Mouse (Mus musculus) heart, embryonic 13.5 days (tissue): ENCODE measurements at regions not wholly inside any gene's neighbourhood (a gene's known extent, or its start where the extent isn't known, plus 50 kb on each side); places are given as distances from the start of the nearest gene placed in this dataset.
A peak's percentile ranks its signal among the peaks of the same experiment; 100 is the strongest.
"Not testable (repeated sequence)": the region's sequence is repeated elsewhere in the genome, so short reads cannot be mapped to it uniquely, and the experiment has no call there.

ENCODE experiments used
- ATAC-seq: fragments of 200-750 bp; cut with Nextera tagmentation; 2 replicates; pipeline ENCODE4 v1.8.0; 2017; ENCODE audit warnings: moderate TSS enrichment; ENCODE audit not compliant: insufficient number of reproducible peaks, low FRiP score, low TSS enrichment; ENCODE audit errors: extremely low read depth
- H3K27ac ChIP-seq: fragments of 300-500 bp; sonication (generic); replicated peaks from 2 replicates; pipeline ENCODE4 v1.5.1; 2015; ENCODE audit warnings: moderate library complexity, mild to moderate bottlenecking, inconsistent platforms
- H3K27me3 ChIP-seq: fragments of 300-500 bp; sonication (generic); replicated peaks from 2 replicates; pipeline ENCODE4 v1.6.1; 2015; ENCODE audit warnings: mild to moderate bottlenecking, inconsistent platforms
- H3K36me3 ChIP-seq: fragments of 300-500 bp; sonication (generic); 2 replicates; pipeline ENCODE4 v1.6.1; 2015; ENCODE audit warnings: mild to moderate bottlenecking, inconsistent platforms
- H3K4me1 ChIP-seq: fragments of 300-500 bp; sonication (generic); 2 replicates; pipeline ENCODE4 v1.6.1; 2015; ENCODE audit warnings: inconsistent platforms
- H3K4me2 ChIP-seq: fragments of 300-500 bp; sonication (generic); 2 replicates; pipeline ENCODE4 v1.6.1; 2015; ENCODE audit warnings: inconsistent platforms, mild to moderate bottlenecking, moderate library complexity
- H3K4me3 ChIP-seq: fragments of 300-500 bp; sonication (generic); 2 replicates; pipeline ENCODE4 v1.5.1; 2015; ENCODE audit warnings: moderate library complexity, mild to moderate bottlenecking, inconsistent platforms
- H3K9ac ChIP-seq: fragments of 300-500 bp; sonication (generic); 2 replicates; pipeline ENCODE4 v1.6.1; 2015; ENCODE audit warnings: inconsistent platforms, mild to moderate bottlenecking, moderate library complexity
- H3K9me3 ChIP-seq: fragments of 300-500 bp; sonication (generic); 2 replicates; pipeline ENCODE4 v1.6.1; 2016; ENCODE audit warnings: inconsistent platforms
- WGBS: fragments of 180-500 bp; shearing (Covaris S2); methylation state at CpG from one replicate; pipeline ENCODE4 v1.1.7; 2015; ENCODE audit warnings: mixed read lengths; 5-methylcytosine and 5-hydroxymethylcytosine counted together

DNA sequence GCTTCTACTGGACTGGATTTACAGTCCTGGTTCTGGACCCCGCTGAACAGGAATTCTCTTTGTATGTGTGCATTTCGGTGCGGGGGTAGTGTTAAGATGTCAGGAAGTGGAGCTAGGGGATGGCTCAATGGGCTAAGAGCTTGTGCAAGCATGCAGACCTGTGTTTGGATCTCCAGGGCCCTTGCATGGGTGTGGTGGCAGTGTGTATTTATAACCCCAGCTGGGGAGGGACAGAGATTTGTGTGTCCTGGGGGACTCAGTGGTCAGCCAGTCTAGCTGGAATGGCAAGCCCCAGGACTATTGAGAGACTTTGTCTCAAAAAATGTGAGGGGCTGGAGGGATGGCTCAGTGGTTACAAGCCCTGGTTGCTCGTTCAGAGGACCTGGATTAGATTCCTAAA lies 95.1 kb upstream of the Gm9887 start:
- WGBS: 80% methylated on average over 4 of the region's 4 CpGs
- Histone ChIP-seq H3K4me3 (no peak overlapping the region), H3K4me2 (no peak overlapping the region), H3K4me1 (peaks cover 20% of the 10 kb centered on the region), H3K27me3 (no peaks in the 10 kb centered on the region), H3K27ac (no peak overlapping the region), H3K9ac (no peak overlapping the region), H3K36me3 (no peaks in the 10 kb centered on the region), H3K9me3 (no peaks in the 10 kb centered on the region; the same call in 1 of the 2 replicates)
- ATAC-seq: no peak

- 79% methylated on average over 8 of the region's 8 CpGs for WGBS
- no peak overlapping the region for H3K4me3 ChIP-seq
Measured at GRCm38 (mm10) chr12:69464906-69465305, 92.6 kb upstream of the Gm9887 start.

DNA sequence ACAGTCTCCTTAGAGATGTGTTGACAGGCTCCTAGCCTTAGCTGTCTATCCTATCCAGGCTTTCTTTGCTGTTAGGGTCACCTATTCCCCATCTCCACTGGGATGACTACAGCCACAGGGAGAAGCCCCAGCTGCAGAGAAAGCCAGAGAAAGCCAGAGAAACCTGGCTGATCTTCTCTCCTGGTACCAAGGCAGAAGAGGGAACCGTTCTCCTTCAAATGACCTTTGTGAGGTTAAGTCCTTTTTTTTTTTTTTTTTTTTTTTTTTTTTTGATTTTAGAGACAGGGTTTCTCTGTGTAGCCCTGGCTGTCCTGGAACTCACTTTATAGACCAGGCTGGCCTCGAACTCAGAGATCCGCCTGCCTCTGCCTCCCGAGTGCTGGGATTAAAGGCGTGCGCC lies 91.1 kb upstream of the Gm9887 start:
- H3K4me2 ChIP-seq, H3K27me3 ChIP-seq, H3K9ac ChIP-seq, H3K9me3 ChIP-seq, H3K4me3 ChIP-seq, ATAC-seq, H3K27ac ChIP-seq, H3K36me3 ChIP-seq: not testable (repeated sequence)
- peaks cover 22% of the 10 kb centered on the region for H3K4me1 ChIP-seq
- 86% methylated on average over 6 of the region's 6 CpGs for WGBS

More at GRCm38 (mm10) chr12:69464906-69465305, 92.6 kb upstream of the Gm9887 start:
- peaks cover 20% of the 10 kb centered on the region for H3K4me1 ChIP-seq
- no peak overlapping the region for H3K9ac ChIP-seq
- no peak overlapping the region for H3K4me2 ChIP-seq
- no peaks in the 10 kb centered on the region for H3K27me3 ChIP-seq
- no peak for ATAC-seq
- H3K9me3 ChIP-seq: no peaks in the 10 kb centered on the region
- no peaks in the 10 kb centered on the region for H3K36me3 ChIP-seq
- H3K27ac ChIP-seq: no peak overlapping the region

DNA sequence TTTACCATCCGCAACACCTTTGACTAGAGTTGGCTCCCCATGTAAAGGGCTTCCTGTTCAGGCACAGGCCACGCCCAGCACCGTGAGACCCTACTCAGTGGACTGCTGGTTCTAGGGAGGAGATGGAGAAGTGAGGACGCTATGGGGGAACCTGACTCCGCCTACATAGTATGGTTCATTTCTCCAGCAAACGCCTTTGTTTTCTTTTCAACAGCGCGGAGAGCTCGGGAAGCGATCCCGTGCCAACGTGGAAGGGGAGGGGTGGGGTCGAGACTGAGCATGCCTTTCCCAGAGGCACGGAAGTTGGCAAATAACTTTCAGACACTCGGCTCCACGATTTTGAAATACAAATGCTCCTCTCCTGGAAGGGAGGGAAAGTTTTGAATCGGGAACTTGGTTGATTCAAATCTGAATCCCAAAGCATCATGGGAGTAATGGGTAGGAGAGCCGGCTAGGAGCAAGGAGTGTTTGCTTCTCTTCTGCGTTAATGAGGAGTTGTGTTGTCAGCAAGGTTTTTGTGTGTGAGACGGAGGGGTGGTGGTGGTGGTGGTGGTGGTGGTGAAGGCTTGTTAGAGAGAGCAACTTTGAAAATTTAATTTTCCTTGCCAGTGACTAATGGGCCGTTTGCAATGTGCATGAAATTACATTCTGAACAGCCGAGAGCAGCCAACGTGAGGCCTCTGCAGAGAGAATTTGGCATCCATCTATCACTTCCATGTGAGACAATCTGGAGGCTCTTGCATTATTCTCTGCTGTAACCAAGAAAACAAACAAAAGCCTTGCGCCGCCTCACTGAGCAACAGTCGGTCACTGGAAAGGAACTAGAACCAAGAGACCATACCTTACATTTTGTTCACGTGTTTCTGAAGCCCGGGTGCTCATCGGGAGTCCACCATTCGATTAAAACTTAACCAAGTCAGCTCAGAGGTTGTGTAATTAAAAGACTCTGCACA lies 89.9 kb upstream of the Gm9887 start:
- Histone ChIP-seq H3K4me3 (peak overlapping the region; percentile 56), H3K4me2 (peak overlapping the region; percentile 72), H3K9ac (peak overlapping the region; percentile 76), H3K4me1 (peaks cover 20% of the 10 kb centered on the region), H3K27me3 (no peaks in the 10 kb centered on the region), H3K27ac (peak overlapping the region; percentile 77), H3K9me3 (no peaks in the 10 kb centered on the region), H3K36me3 (no peaks in the 10 kb centered on the region)
- 28% methylated on average over 30 of the region's 30 CpGs for WGBS
- no peak for ATAC-seq

GRCm38 (mm10) chr12:69460552-69461079 lies 88.4 kb upstream of the Gm9887 start:
- H3K36me3 ChIP-seq: no peaks in the 10 kb centered on the region
- peaks cover 18% of the 10 kb centered on the region for H3K4me1 ChIP-seq
- H3K9me3 ChIP-seq: no peaks in the 10 kb centered on the region

GRCm38 (mm10) chr12:69458170-69458841 lies 86.0 kb upstream of the Gm9887 start:
- Histone ChIP-seq H3K4me2 (no peak overlapping the region), H3K27me3 (no peaks in the 10 kb centered on the region), H3K4me3 (no peak overlapping the region), H3K9me3 (no peaks in the 10 kb centered on the region), H3K4me1 (peaks cover 18% of the 10 kb centered on the region), H3K9ac (no peak overlapping the region), H3K36me3 (no peaks in the 10 kb centered on the region), H3K27ac (0 out of 2 replicates have a peak overlapping the region, but pooled peaks have one; percentile 29)
- 53% methylated on average over 14 of the region's 14 CpGs for WGBS
- ATAC-seq: no peak

More at GRCm38 (mm10) chr12:69460552-69461079, 88.4 kb upstream of the Gm9887 start:
- Histone ChIP-seq H3K9ac (no peak overlapping the region), H3K4me2 (no peak overlapping the region), H3K27me3 (no peaks in the 10 kb centered on the region), H3K4me3 (no peak overlapping the region), H3K27ac (no peak overlapping the region)
- WGBS: 53% methylated on average over 3 of the region's 3 CpGs
- ATAC-seq: no peak

- Histone ChIP-seq H3K27ac (no peak overlapping the region), H3K4me3 (no peak overlapping the region), H3K4me1 (0 out of 2 replicates have a peak, but pooled peaks cover 7% of the 10 kb centered on the region), H3K36me3 (no peaks in the 10 kb centered on the region), H3K9ac (no peak overlapping the region), H3K9me3 (no peaks in the 10 kb centered on the region), H3K27me3 (no peaks in the 10 kb centered on the region; the same call in 1 of the 2 replicates), H3K4me2 (no peak overlapping the region)
- no peak for ATAC-seq
- 82% methylated on average over 3 of the region's 3 CpGs for WGBS
Measured at GRCm38 (mm10) chr12:69456746-69457145, 84.5 kb upstream of the Gm9887 start.

- H3K4me2 ChIP-seq: no peak overlapping the region
- no peak for ATAC-seq
- H3K27ac ChIP-seq: no peak overlapping the region
- no peaks in the 10 kb centered on the region; the same call in 1 of the 2 replicates for H3K27me3 ChIP-seq
- H3K4me1 ChIP-seq: 0 out of 2 replicates have a peak, but pooled peaks cover 8% of the 10 kb centered on the region
- 74% methylated on average over 12 of the region's 12 CpGs for WGBS
- H3K36me3 ChIP-seq: no peaks in the 10 kb centered on the region
- H3K9me3 ChIP-seq: no peaks in the 10 kb centered on the region
- no peak overlapping the region for H3K9ac ChIP-seq
- no peak overlapping the region for H3K4me3 ChIP-seq
Measured at GRCm38 (mm10) chr12:69456116-69456515, 83.9 kb upstream of the Gm9887 start.

DNA sequence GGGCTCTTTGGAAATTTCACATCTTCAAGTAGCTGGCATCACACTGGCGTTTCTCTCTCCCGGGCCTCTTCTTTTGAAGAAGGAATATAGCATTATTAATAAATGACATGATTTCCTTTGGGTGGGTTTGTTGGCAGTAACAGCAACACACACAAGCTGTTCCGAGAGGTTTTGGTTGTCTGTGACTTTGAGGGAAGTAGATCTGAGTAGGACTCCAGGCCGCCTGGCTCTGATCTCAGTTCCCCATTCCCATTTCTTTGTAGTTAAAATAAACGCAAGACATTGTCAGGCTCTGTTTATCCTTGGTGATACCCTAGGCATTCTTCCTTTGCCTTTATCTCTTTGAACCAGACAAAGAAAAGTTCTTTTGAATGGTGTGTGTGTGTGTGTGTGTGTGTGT lies 83.3 kb upstream of the Gm9887 start:
- H3K4me1 ChIP-seq: peaks cover 12% of the 10 kb centered on the region; the same call in 1 of the 2 replicates
- no peaks in the 10 kb centered on the region for H3K36me3 ChIP-seq
- no peak overlapping the region for H3K4me3 ChIP-seq
- no peaks in the 10 kb centered on the region; the same call in 1 of the 2 replicates for H3K27me3 ChIP-seq
- H3K27ac ChIP-seq: no peak overlapping the region
- no peak overlapping the region for H3K9ac ChIP-seq
- no peaks in the 10 kb centered on the region for H3K9me3 ChIP-seq
- no peak for ATAC-seq
- no peak overlapping the region for H3K4me2 ChIP-seq
- WGBS: 54% methylated on average over 5 of the region's 5 CpGs

GRCm38 (mm10) chr12:69453544-69453943 lies 81.3 kb upstream of the Gm9887 start:
- WGBS: 68% methylated on average over 6 of the region's 6 CpGs
- no peaks in the 10 kb centered on the region; the same call in 1 of the 2 replicates for H3K27me3 ChIP-seq
- H3K4me2 ChIP-seq: no peak overlapping the region
- no peaks in the 10 kb centered on the region for H3K36me3 ChIP-seq
- no peak for ATAC-seq
- no peak overlapping the region for H3K4me3 ChIP-seq
- no peak overlapping the region for H3K27ac ChIP-seq
- no peaks in the 10 kb centered on the region for H3K9me3 ChIP-seq
- no peak overlapping the region for H3K9ac ChIP-seq
- H3K4me1 ChIP-seq: peaks cover 17% of the 10 kb centered on the region; the same call in 1 of the 2 replicates

- WGBS: 82% methylated on average over 10 of the region's 10 CpGs
- Histone ChIP-seq H3K36me3 (no peaks in the 10 kb centered on the region), H3K9me3 (no peaks in the 10 kb centered on the region), H3K4me3 (no peak overlapping the region), H3K4me2 (no peak overlapping the region), H3K9ac (no peak overlapping the region), H3K4me1 (peaks cover 17% of the 10 kb centered on the region; the same call in 1 of the 2 replicates), H3K27ac (no peak overlapping the region), H3K27me3 (no peaks in the 10 kb centered on the region; the same call in 1 of the 2 replicates)
- no peak for ATAC-seq
Measured at GRCm38 (mm10) chr12:69452986-69453385, 80.7 kb upstream of the Gm9887 start.
